In genomic region chr8:117778531-117779322, GRCm38 (mm10) we compare ENCODE assay signal across 22 mouse cellular contexts. TPM values are rescaled to one million over a fixed set of nuclear protein-coding genes. Genes with fewer than 3 reads are reported as not detected.
DNase-seq lines count a peak whose midpoint lies in the region; ATAC-seq and TF ChIP-seq lines count a peak whose summit lies in the region.
"Had no signal": no experiment of that assay in that cellular context is flagged by ENCODE, and none has a peak within 500 bp of the region (broad histone marks: within the 10 kb centered on the region; RNA-seq: fewer than 3 reads in every experiment).

No protein-coding gene starts in this region.

- H3K4me1 ChIP-seq in hindbrain, postnatal 0 days (ENCODE audit: insufficient read depth, low read length): no peaks in the 10 kb centered on the region
- no peaks in the 10 kb centered on the region for H3K4me1 ChIP-seq in hindbrain, embryonic 16.5 days (ENCODE audit: control insufficient read depth, insufficient read depth, low read depth, low read length)
- H3K4me1 ChIP-seq in lung, postnatal 0 days (ENCODE audit: insufficient read depth, low read depth, low read length): no peaks in the 10 kb centered on the region
- H3K4me1 ChIP-seq: heart, embryonic 15.5 days; hindbrain, embryonic 13.5 days; megakaryocyte, embryonic 14.5 days; midbrain, embryonic 15.5 days; neural tube, embryonic 15.5 days had no signal

- no peak for ATAC-seq in hindbrain, postnatal 0 days
- ATAC-seq in hindbrain, embryonic 16.5 days: no peak
- ATAC-seq in lung, postnatal 0 days: peak; percentile 50
- no peak for ATAC-seq in monocyte, adult 5-6 weeks (replicated peaks; ENCODE audit: insufficient number of reproducible peaks, low FRiP score, low TSS enrichment, poor library complexity, severe bottlenecking)
- ATAC-seq: liver, postnatal 0 days; midbrain, embryonic 15.5 days had no signal

- H3K9me3 ChIP-seq in hindbrain, postnatal 0 days (ENCODE audit: low read length): no peaks in the 10 kb centered on the region
- no peaks in the 10 kb centered on the region for H3K9me3 ChIP-seq in hindbrain, embryonic 16.5 days (ENCODE audit: control insufficient read depth, low read length)
- H3K9me3 ChIP-seq in lung, postnatal 0 days (ENCODE audit: low read length): no peaks in the 10 kb centered on the region
- H3K9me3 ChIP-seq: heart, embryonic 15.5 days; hindbrain, embryonic 13.5 days; limb, embryonic 12.5 days; megakaryocyte, embryonic 14.5 days; midbrain, embryonic 15.5 days; neural tube, embryonic 15.5 days had no signal

- 67% methylated on average over 11 of the region's 11 CpGs for WGBS in hindbrain, postnatal 0 days
- 80% methylated on average over 11 of the region's 11 CpGs for WGBS in hindbrain, embryonic 16.5 days
- 51% methylated on average over 11 of the region's 11 CpGs for WGBS in lung, postnatal 0 days

- H3K36me3 ChIP-seq in hindbrain, postnatal 0 days (ENCODE audit: insufficient read depth, low read length): no peaks in the 10 kb centered on the region
- H3K36me3 ChIP-seq in hindbrain, embryonic 16.5 days (ENCODE audit: control insufficient read depth, insufficient read depth, low read length): no peaks in the 10 kb centered on the region
- H3K36me3 ChIP-seq in lung, postnatal 0 days (ENCODE audit: insufficient read depth, low read length): no peaks in the 10 kb centered on the region
- H3K36me3 ChIP-seq: heart, embryonic 15.5 days; hindbrain, embryonic 13.5 days; limb, embryonic 12.5 days; midbrain, embryonic 15.5 days; neural tube, embryonic 15.5 days had no signal

- TF ChIP-seq EP300 in lung, postnatal 0 days (IDR thresholded peaks at IDR 0.05): no peak

- no peak for TF ChIP-seq CTCF in hindbrain, postnatal 0 days (IDR thresholded peaks at IDR 0.05; ENCODE audit: low read depth)
- no peak for TF ChIP-seq CTCF in lung, postnatal 0 days (IDR thresholded peaks at IDR 0.05)

- H3K27ac ChIP-seq in hindbrain, postnatal 0 days: no peak overlapping the region
- no peak overlapping the region for H3K27ac ChIP-seq in hindbrain, embryonic 16.5 days (ENCODE audit: low read depth, low read length)
- H3K27ac ChIP-seq in lung, postnatal 0 days (ENCODE audit: low read length): no peak overlapping the region
- H3K27ac ChIP-seq: heart, embryonic 15.5 days; hindbrain, embryonic 13.5 days; limb, embryonic 12.5 days; midbrain, embryonic 15.5 days; neural tube, embryonic 15.5 days had no signal

- H3K4me3 ChIP-seq in hindbrain, postnatal 0 days (ENCODE audit: low read length): no peak overlapping the region
- no peak overlapping the region for H3K4me3 ChIP-seq in hindbrain, embryonic 16.5 days (ENCODE audit: low read length)
- H3K4me3 ChIP-seq in lung, postnatal 0 days (ENCODE audit: low read depth, low read length): no peak overlapping the region
- H3K4me3 ChIP-seq: heart, embryonic 15.5 days; hindbrain, embryonic 13.5 days; limb, embryonic 12.5 days; megakaryocyte, embryonic 14.5 days; midbrain, embryonic 15.5 days; neural tube, embryonic 15.5 days had no signal

- no peaks in the 10 kb centered on the region for H3K27me3 ChIP-seq in hindbrain, postnatal 0 days (ENCODE audit: insufficient read depth, low read length)
- no peaks in the 10 kb centered on the region for H3K27me3 ChIP-seq in hindbrain, embryonic 16.5 days (replicated peaks; ENCODE audit: control insufficient read depth, insufficient read depth, low read length)
- H3K27me3 ChIP-seq in lung, postnatal 0 days (replicated peaks; ENCODE audit: insufficient read depth, low read length): no peaks in the 10 kb centered on the region
- H3K27me3 ChIP-seq: heart, embryonic 15.5 days; hindbrain, embryonic 13.5 days; limb, embryonic 12.5 days; midbrain, embryonic 15.5 days; neural tube, embryonic 15.5 days had no signal

- DNase-seq in cerebellum, postnatal 10 days: peak; percentile 18 to 24
- no peak for DNase-seq in cerebellum, postnatal 36 days
- DNase-seq in hindbrain, postnatal 0 days (ENCODE audit: low spot score): peak; percentile 18
- DNase-seq in lung, postnatal 0 days (ENCODE audit: low spot score): peak; percentile 21
- no peak for DNase-seq in lung, postnatal 25 days (ENCODE audit: low spot score)
- DNase-seq in brain, adult 2 months (ENCODE audit: low read depth, low spot score): peak; percentile 28
- DNase-seq: adrenal gland, postnatal 25 days; cerebellum, adult 11 months; cerebellum, adult 9-11 months; gastrocnemius, postnatal 10 days; liver, postnatal 0 days; lung, postnatal 14 days; thymus, postnatal 14 days had no signal

- no peak overlapping the region for H3K4me2 ChIP-seq in hindbrain, postnatal 0 days (ENCODE audit: low read depth, low read length)
- H3K4me2 ChIP-seq in hindbrain, embryonic 16.5 days (ENCODE audit: low read length): no peak overlapping the region
- H3K4me2 ChIP-seq in lung, postnatal 0 days (replicated peaks; ENCODE audit: low read depth, low read length): no peak overlapping the region
- H3K4me2 ChIP-seq: heart, embryonic 15.5 days; hindbrain, embryonic 13.5 days; limb, embryonic 12.5 days; liver, embryonic 11.5 days; midbrain, embryonic 15.5 days; neural tube, embryonic 15.5 days had no signal

- H3K9ac ChIP-seq in hindbrain, postnatal 0 days (replicated peaks; ENCODE audit: low read length): no peak overlapping the region
- no peak overlapping the region for H3K9ac ChIP-seq in hindbrain, embryonic 16.5 days (ENCODE audit: low read depth, low read length)
- no peak overlapping the region for H3K9ac ChIP-seq in lung, postnatal 0 days (replicated peaks; ENCODE audit: low read depth)
- H3K9ac ChIP-seq: heart, embryonic 15.5 days; hindbrain, embryonic 13.5 days; limb, embryonic 12.5 days; liver, postnatal 0 days; midbrain, embryonic 15.5 days; neural tube, embryonic 15.5 days had no signal

RNA-seq across cellular contexts. Expression of gene Mphosph6, which starts 23.0 kb away (rescaled TPM):
- total RNA-seq in hindbrain, postnatal 0 days (2014; rRNA removed): 12.5 and 12.8 TPM in 2 replicates
- polyA plus RNA-seq in hindbrain, postnatal 0 days (2015; fragmentation: Nextera tagmentation; extraction: Ambion mirVana): 41.0 and 45.9 TPM in 2 replicates
- polyA plus RNA-seq in hindbrain, embryonic 16.5 days (2015; fragmentation: Nextera tagmentation; extraction: Ambion mirVana): 31.4 and 31.5 TPM in 2 replicates
- 32.2 and 32.6 TPM in 2 replicates for polyA plus RNA-seq in lung, postnatal 0 days (2015; fragmentation: Nextera tagmentation; extraction: Ambion mirVana)
- total RNA-seq in monocyte, adult 5-6 weeks (2017): 25.1 to 33.7 TPM (median 25.4 TPM) in 3 replicates

Comparison
In these comparisons a context has a peak if more than half of its experiments do, and no peak if none do; other contexts are left out.
1. DNase-seq: peak in cerebellum, postnatal 10 days (2 of 2), hindbrain, postnatal 0 days (single experiment), lung, postnatal 0 days (single experiment) and brain, adult 2 months (single experiment); none in cerebellum, postnatal 36 days (0 of 2) and lung, postnatal 25 days (single experiment).